Mouse (Mus musculus) neural tube, embryonic 14.5 days (tissue): Measurements from ENCODE around the gene Pfn2. TPM values are rescaled to one million over a fixed set of nuclear protein-coding genes. Genes with fewer than 3 reads are reported as not detected.

ENCODE experiments used
- ATAC-seq: fragments of 200-750 bp; cut with Nextera tagmentation; 2 replicates; pipeline ENCODE4 v1.8.0; 2017; ENCODE audit warnings: low read depth, mild to moderate bottlenecking, moderate TSS enrichment, moderate library complexity
- H3K27ac ChIP-seq: fragments of 300-500 bp; sonication (generic); 2 replicates; pipeline ENCODE4 v1.5.1; 2014; ENCODE audit warnings: low read depth, mild to moderate bottlenecking, control low read depth, low read length, moderate library complexity, mixed read lengths
- H3K27me3 ChIP-seq: fragments of 300-500 bp; sonication (generic); 2 replicates; pipeline ENCODE4 v1.6.1; 2014; ENCODE audit warnings: low read length; ENCODE audit not compliant: control insufficient read depth, insufficient read depth
- H3K36me3 ChIP-seq: fragments of 300-500 bp; sonication (generic); 2 replicates; pipeline ENCODE4 v1.6.1; 2014; ENCODE audit warnings: low read length, mixed read lengths; ENCODE audit not compliant: control insufficient read depth, insufficient read depth
- H3K4me1 ChIP-seq: fragments of 300-500 bp; sonication (generic); 2 replicates; pipeline ENCODE4 v1.6.1; 2014; ENCODE audit warnings: low read length; ENCODE audit not compliant: control insufficient read depth, insufficient read depth
- H3K4me2 ChIP-seq: fragments of 300-500 bp; sonication (generic); 2 replicates; pipeline ENCODE4 v1.6.1; 2014; ENCODE audit warnings: mild to moderate bottlenecking, low read depth, low read length, control low read depth
- H3K4me3 ChIP-seq: fragments of 300-500 bp; sonication (generic); 2 replicates; pipeline ENCODE4 v1.5.1; 2014; ENCODE audit warnings: low read depth, low read length, control low read depth, mixed read lengths
- H3K9ac ChIP-seq: fragments of 300-500 bp; sonication (generic); replicated peaks from 2 replicates; pipeline ENCODE4 v1.6.1; 2014; ENCODE audit warnings: low read depth, mild to moderate bottlenecking, control low read depth, low read length, mixed read lengths
- H3K9me3 ChIP-seq: fragments of 300-500 bp; sonication (generic); 2 replicates; pipeline ENCODE4 v1.6.1; 2016; ENCODE audit warnings: low read length; ENCODE audit not compliant: control insufficient read depth
- WGBS: fragments of 180-500 bp; shearing (Covaris S2); extraction: QIAGEN DNeasy Blood & Tissue Kit; methylation state at CpG from one replicate; pipeline ENCODE4 v1.1.7; 2014; 5-methylcytosine and 5-hydroxymethylcytosine counted together
- polyA plus RNA-seq: library from polyadenylated mRNA; unstranded; fragments of >200 nt; fragmentation: Nextera tagmentation; extraction: Ambion mirVana; gene quantifications from 2 replicates; pipeline ENCODE4 v1.2.1, GENCODE M21; 2014

The Pfn2 gene
- 717 and 747 TPM in 2 replicates for polyA plus RNA-seq

DNA sequence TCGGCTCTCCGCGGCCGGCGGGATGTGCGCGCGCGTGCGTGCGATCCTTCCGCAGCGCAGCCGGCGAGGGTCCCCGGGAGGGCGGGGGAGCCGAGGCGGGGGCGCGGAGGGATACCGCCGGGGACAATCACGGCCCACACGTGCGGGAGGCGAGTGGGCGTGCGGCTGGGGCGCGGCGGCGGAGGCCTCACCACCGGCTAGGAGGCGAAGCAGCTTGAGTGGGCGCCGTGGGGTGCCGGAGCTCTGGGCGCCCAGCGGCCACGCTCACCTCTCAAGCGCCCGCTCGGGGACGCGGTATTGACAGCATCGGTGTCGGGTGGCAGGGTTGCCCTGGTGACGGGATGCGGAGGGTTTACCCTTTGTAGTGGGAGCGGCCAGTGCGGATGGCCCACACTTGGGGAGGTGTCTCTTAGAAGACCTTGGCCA lies at the start of gene Pfn2:
Gene Pfn2 (minus strand): TSS at position 320 of the 426 bp plus-strand sequence.
- Histone ChIP-seq H3K9me3 (no peaks in the 10 kb centered on the region), H3K27ac (peak within 1 kb of the TSS; percentile 99), H3K27me3 (peaks cover 2% of the 10 kb centered on the region; the same call in 1 of the 2 replicates), H3K36me3 (peaks cover 8% of the 10 kb centered on the region), H3K4me2 (peak within 1 kb of the TSS; percentile 84), H3K4me1 (peaks cover 10% of the 10 kb centered on the region; the same call in 1 of the 2 replicates), H3K9ac (peak within 1 kb of the TSS; percentile 98), H3K4me3 (peak within 1 kb of the TSS; percentile 99)
- WGBS, result 0% methylated on average over 34 of the region's 52 CpGs
- ATAC-seq, result peak; percentile 90

DNA sequence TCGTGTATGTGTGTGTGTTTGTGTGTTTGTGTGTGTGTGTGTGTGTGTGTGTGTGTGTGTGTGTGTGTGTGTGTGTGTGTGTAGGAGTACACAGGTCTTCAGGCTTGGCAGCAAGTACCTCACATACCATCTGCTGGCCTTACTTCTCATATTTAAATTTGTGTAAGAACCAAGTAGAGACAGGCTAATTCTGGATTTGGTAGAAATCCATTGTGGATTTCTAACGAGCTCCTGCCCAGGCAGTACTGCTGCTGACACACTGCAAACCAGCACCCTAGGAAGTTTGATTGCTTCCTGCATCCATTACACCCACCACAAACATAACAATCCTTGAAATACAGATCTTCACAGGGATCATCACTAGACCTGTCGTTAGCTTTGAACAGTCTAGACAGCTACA lies 35.1 kb upstream of the Pfn2 start:
- Histone ChIP-seq H3K27me3 (no peaks in the 10 kb centered on the region), H3K36me3 (no peaks in the 10 kb centered on the region), H3K4me1 (no peaks in the 10 kb centered on the region), H3K4me2 (no peak overlapping the region), H3K27ac (no peak overlapping the region), H3K9me3 (no peaks in the 10 kb centered on the region), H3K9ac (no peak overlapping the region), H3K4me3 (no peak overlapping the region)
- 83% methylated on average over 3 of the region's 3 CpGs for WGBS
- ATAC-seq, result no peak

- peak; percentile 90 for ATAC-seq
- Histone ChIP-seq H3K4me2 (peak overlapping the region; percentile 84), H3K4me3 (peak overlapping the region; percentile 99), H3K36me3 (peaks cover 14% of the 10 kb centered on the region), H3K27ac (peak overlapping the region; percentile 99), H3K27me3 (peaks cover 2% of the 10 kb centered on the region; the same call in 1 of the 2 replicates), H3K9ac (peak overlapping the region; percentile 98), H3K4me1 (peaks cover 10% of the 10 kb centered on the region; the same call in 1 of the 2 replicates), H3K9me3 (no peaks in the 10 kb centered on the region)
- WGBS, result under 1% methylated on average over 77 of the region's 104 CpGs
Measured at GRCm38 (mm10) chr3:57846912-57847759, 743 bp downstream of the Pfn2 start.

DNA sequence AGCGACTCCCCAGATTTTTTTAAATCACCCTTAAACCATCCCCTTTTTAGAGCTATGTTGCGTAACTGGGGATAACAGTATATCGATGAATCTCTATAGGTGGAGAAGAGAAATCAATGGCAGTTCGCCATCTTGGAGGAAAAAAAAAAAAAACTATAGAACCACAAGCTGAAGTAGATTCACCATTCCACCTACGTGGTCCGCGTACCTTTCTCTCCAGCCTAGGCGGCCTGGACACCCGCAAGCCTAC lies 1.3 kb downstream of the Pfn2 start:
- Histone ChIP-seq H3K4me3 (peak overlapping the region; percentile 99), H3K27me3 (peaks cover 2% of the 10 kb centered on the region; the same call in 1 of the 2 replicates), H3K27ac (peak overlapping the region; percentile 99), H3K9ac (peak overlapping the region; percentile 98), H3K9me3 (no peaks in the 10 kb centered on the region), H3K4me1 (peaks cover 10% of the 10 kb centered on the region; the same call in 1 of the 2 replicates), H3K36me3 (peaks cover 19% of the 10 kb centered on the region), H3K4me2 (peak overlapping the region; percentile 84)
- WGBS, result 2% methylated on average over 9 of the region's 9 CpGs
- no peak for ATAC-seq

- no peak for ATAC-seq
- Histone ChIP-seq H3K27ac (peak overlapping the region; percentile 99), H3K4me2 (peak overlapping the region; percentile 84), H3K36me3 (peaks cover 19% of the 10 kb centered on the region), H3K4me1 (peaks cover 10% of the 10 kb centered on the region; the same call in 1 of the 2 replicates), H3K9me3 (no peaks in the 10 kb centered on the region), H3K9ac (peak overlapping the region; percentile 98), H3K4me3 (peak overlapping the region; percentile 99), H3K27me3 (peaks cover 2% of the 10 kb centered on the region; the same call in 1 of the 2 replicates)
- WGBS, result 5% methylated on average over 11 of the region's 11 CpGs
Measured at GRCm38 (mm10) chr3:57845786-57846661, 1.9 kb downstream of the Pfn2 start.

- Histone ChIP-seq H3K4me2 (no peak overlapping the region), H3K9ac (no peak overlapping the region), H3K27me3 (peaks cover 2% of the 10 kb centered on the region; the same call in 1 of the 2 replicates), H3K4me1 (peaks cover 10% of the 10 kb centered on the region; the same call in 1 of the 2 replicates), H3K36me3 (peaks cover 24% of the 10 kb centered on the region), H3K9me3 (no peaks in the 10 kb centered on the region), H3K4me3 (no peak overlapping the region), H3K27ac (no peak overlapping the region)
- no peak for ATAC-seq
Measured at GRCm38 (mm10) chr3:57843775-57844174, 4.1 kb downstream of the Pfn2 start.

DNA sequence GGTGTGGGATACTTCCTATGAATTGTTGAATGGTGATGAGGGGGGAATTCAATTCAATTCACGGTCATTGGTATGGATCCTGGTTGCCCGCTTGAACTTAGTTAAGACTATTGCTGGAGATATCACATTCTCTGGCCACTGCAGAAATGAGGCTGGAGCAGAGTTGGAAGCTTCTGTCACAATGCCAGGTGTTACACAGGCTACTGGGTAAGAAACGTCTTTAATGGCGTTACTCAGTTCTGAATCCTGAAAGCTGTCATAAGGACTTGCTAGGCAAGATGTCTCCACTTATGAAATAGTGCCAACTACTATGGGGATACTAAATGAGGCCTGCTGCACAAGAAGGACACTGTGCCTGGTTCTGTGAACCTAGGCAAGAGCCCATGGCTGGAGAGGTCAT lies 11.0 kb downstream of the Pfn2 start:
- Histone ChIP-seq H3K4me1 (no peaks in the 10 kb centered on the region), H3K36me3 (peaks cover 7% of the 10 kb centered on the region), H3K27ac (no peak overlapping the region), H3K4me2 (no peak overlapping the region), H3K9ac (no peak overlapping the region), H3K27me3 (no peaks in the 10 kb centered on the region), H3K9me3 (no peaks in the 10 kb centered on the region), H3K4me3 (no peak overlapping the region)
- ATAC-seq, result no peak
- 92% methylated on average over 4 of the region's 4 CpGs for WGBS

GRCm38 (mm10) chr3:57833585-57833984 lies 14.3 kb downstream of the Pfn2 start:
- 94% methylated on average over 11 of the region's 11 CpGs for WGBS
- Histone ChIP-seq H3K9me3 (no peaks in the 10 kb centered on the region), H3K4me1 (no peaks in the 10 kb centered on the region), H3K27ac (no peak overlapping the region), H3K36me3 (no peaks in the 10 kb centered on the region), H3K4me2 (no peak overlapping the region), H3K27me3 (no peaks in the 10 kb centered on the region), H3K4me3 (no peak overlapping the region), H3K9ac (no peak overlapping the region)
- ATAC-seq, result no peak
